Mouse (Mus musculus) CH12.LX (cell line): ENCODE measurements at regions not wholly inside any gene's neighbourhood (a gene's known extent, or its start where the extent isn't known, plus 50 kb on each side); places are given as distances from the start of the nearest gene placed in this dataset.

ENCODE experiments used
- DNase-seq: peaks from one replicate; pipeline ENCODE4 v3.0.0-alpha.2; 2013; ENCODE audit errors: extremely low read depth
- H3K27ac ChIP-seq: 2 replicates; pipeline ENCODE4 v1.5.1; 2012; ENCODE audit warnings: low read depth, mild to moderate bottlenecking, control low read depth, moderate library complexity; ENCODE audit not compliant: insufficient read depth
- H3K27me3 ChIP-seq: replicated peaks from 2 replicates; pipeline ENCODE3; 2012; ENCODE audit warnings: inconsistent platforms
- H3K36me3 ChIP-seq, 2 experiments: replicated peaks in 1 of 2; 2 replicates each; pipeline versions ENCODE3 to v1.6.1; 2012; ENCODE audit warnings: inconsistent platforms in 1 of 2, low read length in 1 of 2, mild to moderate bottlenecking in 1 of 2, mixed read lengths in 1 of 2, moderate library complexity in 1 of 2; ENCODE audit not compliant: control insufficient read depth in 1 of 2, insufficient read depth in 1 of 2
- H3K4me1 ChIP-seq, 2 experiments: 2 replicates each; pipeline ENCODE4 v1.6.1; 2012; ENCODE audit warnings: inconsistent platforms in 1 of 2, moderate library complexity in 1 of 2; ENCODE audit not compliant: insufficient read depth in 2 of 2, control insufficient read depth in 1 of 2
- H3K4me2 ChIP-seq: 2 replicates; pipeline ENCODE4 v1.6.1; 2012; ENCODE audit warnings: low read depth, mild to moderate bottlenecking, control low read depth; ENCODE audit not compliant: poor library complexity, insufficient read depth, severe bottlenecking
- H3K4me3 ChIP-seq, 3 experiments: fragments of 150-350 bp in 1 of 3; sonication (generic) in 1 of 3; replicated peaks in 1 of 3; 2 replicates each; pipeline versions ENCODE3 to v1.5.1; 2011 to 2012; ENCODE audit warnings: low read depth in 2 of 3, low read length in 2 of 3, mild to moderate bottlenecking in 2 of 3, moderate library complexity in 2 of 3, control low read depth in 1 of 3, improper control_type of control experiment in 1 of 3, inconsistent platforms in 1 of 3, mixed read lengths in 1 of 3; ENCODE audit not compliant: poor library complexity in 1 of 3
- H3K79me2 ChIP-seq: replicated peaks from 2 replicates; pipeline ENCODE4 v1.6.1; 2012; ENCODE audit warnings: mild to moderate bottlenecking, moderate library complexity; ENCODE audit not compliant: control insufficient read depth, poor library complexity, insufficient read depth, severe bottlenecking; ENCODE audit errors: extremely low read depth
- H3K9ac ChIP-seq: 2 replicates; pipeline ENCODE4 v1.6.1; 2012; ENCODE audit warnings: low read depth, mild to moderate bottlenecking, control low read depth, moderate library complexity; ENCODE audit not compliant: insufficient read depth
- H3K9me3 ChIP-seq: replicated peaks from 2 replicates; pipeline ENCODE3; 2012; ENCODE audit warnings: low read length, inconsistent platforms, mixed read lengths
- BHLHE40 ChIP-seq: IDR thresholded peaks from 2 replicates; pipeline ENCODE4 v1.6.1; 2011; ENCODE audit warnings: mild to moderate bottlenecking, low read depth, low read length, improper control_type of control experiment
- CHD1 ChIP-seq: IDR thresholded peaks from 2 replicates; pipeline ENCODE4 v1.6.1; 2012; ENCODE audit warnings: low read depth, low read length, improper control_type of control experiment, inconsistent platforms
- CTCF ChIP-seq, 2 experiments: IDR thresholded peaks in 1 of 2; conservative IDR thresholded peaks in 1 of 2; 2 replicates each; pipeline ENCODE4 v1.5.1; 2011 to 2012; ENCODE audit warnings: low read depth in 2 of 2, low read length in 2 of 2, improper control_type of control experiment in 1 of 2, inconsistent platforms in 1 of 2, mild to moderate bottlenecking in 1 of 2, moderate library complexity in 1 of 2
- E2F4 ChIP-seq: IDR thresholded peaks from 2 replicates; pipeline ENCODE4 v1.6.1; 2011; ENCODE audit warnings: low read depth, low read length, improper control_type of control experiment; ENCODE audit not compliant: insufficient replicate concordance
- ELF1 ChIP-seq: IDR thresholded peaks from 2 replicates; pipeline ENCODE4 v1.6.1; 2014; ENCODE audit warnings: low read depth, mild to moderate bottlenecking, inconsistent platforms, low read length, improper control_type of control experiment
- EP300 ChIP-seq: IDR thresholded peaks from 2 replicates; pipeline ENCODE4 v1.6.1; 2011; ENCODE audit warnings: low read length, improper control_type of control experiment
- GABPA ChIP-seq: IDR thresholded peaks from 2 replicates; pipeline ENCODE4 v1.6.1; 2012; ENCODE audit warnings: low read depth, low read length, improper control_type of control experiment, inconsistent platforms; ENCODE audit not compliant: insufficient replicate concordance
- JUN ChIP-seq: IDR thresholded peaks from 2 replicates; pipeline ENCODE4 v1.6.1; 2011; ENCODE audit warnings: low read depth, mild to moderate bottlenecking, low read length, improper control_type of control experiment, moderate library complexity; ENCODE audit not compliant: insufficient read depth
- JUND ChIP-seq: conservative IDR thresholded peaks from 2 replicates; pipeline ENCODE4 v1.6.1; 2011; ENCODE audit warnings: low read depth, low read length, improper control_type of control experiment
- KAT2A ChIP-seq: IDR thresholded peaks from 2 replicates; pipeline ENCODE4 v1.6.1; 2012; ENCODE audit warnings: low read length, improper control_type of control experiment, inconsistent platforms; ENCODE audit not compliant: insufficient replicate concordance
- MAFK ChIP-seq: IDR thresholded peaks from 2 replicates; pipeline ENCODE4 v1.6.1; 2011; ENCODE audit warnings: low read length, improper control_type of control experiment; ENCODE audit not compliant: insufficient replicate concordance
- MAX ChIP-seq: IDR thresholded peaks from 2 replicates; pipeline ENCODE4 v1.6.1; 2011; ENCODE audit warnings: low read length, improper control_type of control experiment
- MXI1 ChIP-seq: IDR thresholded peaks from 2 replicates; pipeline ENCODE4 v1.6.1; 2011; ENCODE audit warnings: mild to moderate bottlenecking, low read depth, low read length, improper control_type of control experiment
- NELFE ChIP-seq: IDR thresholded peaks from 2 replicates; pipeline ENCODE4 v1.6.1; 2011; ENCODE audit warnings: low read depth, low read length, improper control_type of control experiment
- PAX5 ChIP-seq: IDR thresholded peaks from 2 replicates; pipeline ENCODE4 v1.6.1; 2012; ENCODE audit warnings: low read length, inconsistent platforms, mixed read lengths
- POLR2A ChIP-seq: IDR thresholded peaks from 2 replicates; pipeline ENCODE4 v1.6.1; 2011; ENCODE audit warnings: low read depth, mild to moderate bottlenecking, improper control_type of control experiment, low read length
- POLR2AphosphoS2 ChIP-seq: IDR thresholded peaks from 2 replicates; pipeline ENCODE4 v1.6.1; 2011; ENCODE audit warnings: low read depth, low read length, improper control_type of control experiment
- RCOR1 ChIP-seq: conservative IDR thresholded peaks from 2 replicates; pipeline ENCODE4 v1.6.1; 2012; ENCODE audit warnings: low read depth, mild to moderate bottlenecking, inconsistent platforms, low read length, improper control_type of control experiment
- SIN3A ChIP-seq: IDR thresholded peaks from 2 replicates; pipeline ENCODE4 v1.6.1; 2012; ENCODE audit warnings: low read length, improper control_type of control experiment, inconsistent platforms
- SMC3 ChIP-seq: IDR thresholded peaks from 2 replicates; pipeline ENCODE4 v1.6.1; 2011; ENCODE audit warnings: low read depth, low read length, improper control_type of control experiment
- TBP ChIP-seq: conservative IDR thresholded peaks from 2 replicates; pipeline ENCODE4 v1.6.1; 2011; ENCODE audit warnings: low read depth, low read length, improper control_type of control experiment
- TCF12 ChIP-seq: IDR thresholded peaks from 2 replicates; pipeline ENCODE4 v1.6.1; 2014; ENCODE audit warnings: low read depth, mild to moderate bottlenecking, inconsistent platforms, low read length, improper control_type of control experiment
- UBTF ChIP-seq: IDR thresholded peaks from 2 replicates; pipeline ENCODE4 v1.6.1; 2012; ENCODE audit warnings: low read depth, mild to moderate bottlenecking, inconsistent platforms, low read length, improper control_type of control experiment, moderate library complexity
- USF1 ChIP-seq: IDR thresholded peaks from 2 replicates; pipeline ENCODE4 v1.6.1; 2014; ENCODE audit warnings: low read depth, mild to moderate bottlenecking, inconsistent platforms, low read length, improper control_type of control experiment
- USF2 ChIP-seq: conservative IDR thresholded peaks from 2 replicates; pipeline ENCODE4 v1.6.1; 2011; ENCODE audit warnings: low read depth, low read length, improper control_type of control experiment
- ZKSCAN1 ChIP-seq: IDR thresholded peaks from 2 replicates; pipeline ENCODE4 v1.6.1; 2012; ENCODE audit warnings: low read depth, inconsistent platforms, low read length, improper control_type of control experiment, borderline replicate concordance
- ZNF384 ChIP-seq: IDR thresholded peaks from 2 replicates; pipeline ENCODE4 v1.6.1; 2012; ENCODE audit warnings: low read depth, low read length, improper control_type of control experiment, inconsistent platforms
- dilution Hi-C: fragments of 300-500 bp; cut with MboI; formaldehyde crosslinking; loops from 2 replicates; pipeline ENCODE4 v1.14.3; 2020; ENCODE audit warnings: low sequenced_read_pairs; ENCODE audit not compliant: extremely low pct_unique_long_range_greater_than_20kb, extremely low pct_ligation_motif_present
- in situ Hi-C: fragments of 300-500 bp; cut with MboI; formaldehyde crosslinking; loops from 3 replicates; pipeline ENCODE4 v1.14.3; 2019; ENCODE audit warnings: low sequenced_read_pairs, low pct_ligation_motif_present, low pct_unique_long_range_greater_than_20kb, mixed read lengths

DNA sequence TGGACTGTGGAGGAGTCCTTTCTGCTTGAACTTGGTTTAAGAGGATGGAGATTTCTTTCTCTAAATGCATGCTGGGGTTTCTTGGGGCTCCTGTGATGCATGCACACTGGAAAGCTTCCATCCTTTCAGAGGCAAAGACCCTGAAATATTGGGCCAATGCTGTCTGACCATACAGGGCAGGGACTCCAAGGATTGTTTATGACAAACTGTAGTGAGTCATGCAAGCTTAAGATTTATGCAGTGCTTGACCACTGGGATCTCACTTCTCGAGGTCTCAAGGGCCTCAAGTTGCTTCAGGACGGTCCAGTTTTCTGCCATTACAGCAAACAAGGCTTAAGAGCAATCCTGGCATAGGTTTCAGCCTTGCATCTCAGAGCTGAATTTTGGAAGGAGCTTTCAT, 229.7 kb upstream of the Plpp4 start:
- in situ Hi-C loops (no loop called here), dilution Hi-C loops (no loop called here)

GRCm38 (mm10) chr7:129048023-129048422, 208.8 kb upstream of the Plpp4 start:
- H3K36me3 ChIP-seq = no peaks in the 10 kb centered on the region
- TF ChIP-seq ZKSCAN1 (no peak), JUND (no peak), EP300 (no peak), KAT2A (no peak), RCOR1 (no peak), GABPA (no peak), TBP (no peak), UBTF (no peak), CHD1 (no peak), USF1 (no peak), ZNF384 (no peak), TCF12 (no peak), SMC3 (no peak), E2F4 (no peak), NELFE (no peak)
- TF ChIP-seq, all 38 proteins: peak for 0
- Histone ChIP-seq H3K4me1 (no peaks in the 10 kb centered on the region), H3K4me2 (no peak overlapping the region), H3K4me3 (no peak overlapping the region), H3K27me3 (peaks cover 60% of the 10 kb centered on the region), H3K9ac (no peak overlapping the region), H3K27ac (no peak overlapping the region), H3K9me3 (no peaks in the 10 kb centered on the region), H3K79me2 (no peaks in the 10 kb centered on the region)
- no peak for DNase-seq
- dilution Hi-C loops = no loop called here
- in situ Hi-C loops = no loop called here

More for the DNA sequence above, 229.7 kb upstream of the Plpp4 start:
- no peaks in the 10 kb centered on the region; a peak in 1 of 4 replicates for H3K4me1 ChIP-seq
- peaks cover 83% of the 10 kb centered on the region for H3K27me3 ChIP-seq
- H3K9me3 ChIP-seq = no peaks in the 10 kb centered on the region
- no peak overlapping the region for H3K27ac ChIP-seq
- H3K79me2 ChIP-seq = no peaks in the 10 kb centered on the region
- no peak overlapping the region for H3K4me2 ChIP-seq
- no peak for TF ChIP-seq MAX
- no peak for TF ChIP-seq JUN
- TF ChIP-seq ELF1 = no peak
- TF ChIP-seq GABPA = no peak
- no peak for TF ChIP-seq SIN3A
- no peak for TF ChIP-seq CTCF (conservative IDR thresholded peaks at IDR 0.05 in 1 of 2, IDR thresholded peaks at IDR 0.05 in 1 of 2; ENCODE audit: low read depth in 2 of 2, low read length in 2 of 2)
- no peak for TF ChIP-seq MXI1
- TF ChIP-seq POLR2AphosphoS2 = no peak
- TF ChIP-seq PAX5 = no peak
- TF ChIP-seq POLR2A = no peak
- TF ChIP-seq BHLHE40 = no peak
- TF ChIP-seq MAFK = no peak
- no peak for TF ChIP-seq E2F4
- no peak for TF ChIP-seq USF2
- no peak for TF ChIP-seq TCF12
- no peak for TF ChIP-seq UBTF
- no peak overlapping the region for H3K4me3 ChIP-seq
- DNase-seq = no peak
- H3K9ac ChIP-seq = no peak overlapping the region
- H3K36me3 ChIP-seq = no peaks in the 10 kb centered on the region
